Mouse (Mus musculus): Measurements from ENCODE around the gene Oxt. TPM values are rescaled to one million over a fixed set of nuclear protein-coding genes. Genes with fewer than 3 reads are reported as not detected.

The Oxt gene
- polyA plus RNA-seq, 1 experiment from 2014 or later = not detected

Small RNAs within 50 kb of the gene (microRNA-seq; reads per million reads assigned to microRNA genes)
- gene Gm23876 = not detected

Other genes starting within 250 kb of the Oxt start
- gene Cpxm1, start 178.6 kb upstream of the Oxt start, polyA plus RNA-seq (2016; fragmentation: Nextera tagmentation; extraction: Ambion mirVana) = 63.6 and 69.7 TPM in 2 replicates
- 0.08 TPM in 1 of 2 replicates, not detected in the other for gene Gm28372, start 170.9 kb upstream of the Oxt start, polyA plus RNA-seq (2016; fragmentation: Nextera tagmentation; extraction: Ambion mirVana)
- not detected in 2 replicates for gene 1700020A23Rik, start 170.9 kb upstream of the Oxt start, polyA plus RNA-seq (2016; fragmentation: Nextera tagmentation; extraction: Ambion mirVana)
- not detected in 2 replicates for gene Tmem239, start 169.7 kb upstream of the Oxt start, polyA plus RNA-seq (2016; fragmentation: Nextera tagmentation; extraction: Ambion mirVana)
- 112 and 122 TPM in 2 replicates for gene Vps16, start 151.8 kb upstream of the Oxt start, polyA plus RNA-seq (2016; fragmentation: Nextera tagmentation; extraction: Ambion mirVana)
- gene Pced1a, start 151.5 kb upstream of the Oxt start, polyA plus RNA-seq (2016; fragmentation: Nextera tagmentation; extraction: Ambion mirVana) = 13.9 and 14.0 TPM in 2 replicates
- 81.1 and 82.7 TPM in 2 replicates for gene Ptpra, start 125.9 kb upstream of the Oxt start, polyA plus RNA-seq (2016; fragmentation: Nextera tagmentation; extraction: Ambion mirVana)
- 83.7 and 86.4 TPM in 2 replicates for gene Mrps26, start 12.4 kb upstream of the Oxt start, polyA plus RNA-seq (2016; fragmentation: Nextera tagmentation; extraction: Ambion mirVana)
- gene Avp, start 6.4 kb downstream of the Oxt start, polyA plus RNA-seq (2016; fragmentation: Nextera tagmentation; extraction: Ambion mirVana) = not detected in 2 replicates
- gene Fastkd5, start 53.9 kb downstream of the Oxt start, polyA plus RNA-seq (2016; fragmentation: Nextera tagmentation; extraction: Ambion mirVana) = 23.3 and 25.5 TPM in 2 replicates
- 21.3 and 21.6 TPM in 2 replicates for gene Ubox5, start 53.9 kb downstream of the Oxt start, polyA plus RNA-seq (2016; fragmentation: Nextera tagmentation; extraction: Ambion mirVana)
- 3.1 and 3.3 TPM in 2 replicates for gene Lzts3, start 66.6 kb downstream of the Oxt start, polyA plus RNA-seq (2016; fragmentation: Nextera tagmentation; extraction: Ambion mirVana)
- gene Ddrgk1, start 88.5 kb downstream of the Oxt start, polyA plus RNA-seq (2016; fragmentation: Nextera tagmentation; extraction: Ambion mirVana) = 48.2 and 48.3 TPM in 2 replicates
- 144 and 150 TPM in 2 replicates for gene Itpa, start 91.4 kb downstream of the Oxt start, polyA plus RNA-seq (2016; fragmentation: Nextera tagmentation; extraction: Ambion mirVana)
- gene Slc4a11, start 121.3 kb downstream of the Oxt start, polyA plus RNA-seq (2016; fragmentation: Nextera tagmentation; extraction: Ambion mirVana) = 0.53 and 0.69 TPM in 2 replicates

All from embryonic facial prominence, embryonic 10.5 days (tissue).